Mouse (Mus musculus) lung, postnatal 36 days (tissue): ENCODE data around the gene Sept1.
A peak's percentile ranks its signal among the peaks of the same experiment; 100 is the strongest.
"Not testable (repeated sequence)": the region's sequence is repeated elsewhere in the genome, so short reads cannot be mapped to it uniquely, and the experiment has no call there.

Source experiments
- DNase-seq: peaks from one replicate; pipeline ENCODE4 v3.0.0; 2022; ENCODE audit warnings: mixed read lengths

Gene Sept1

GRCm38 (mm10) chr7:127192989-127193388 is 39.9 kb downstream of the Sept1 start:
- no peak for DNase-seq

GRCm38 (mm10) chr7:127190672-127191071 is 42.3 kb downstream of the Sept1 start:
- no peak for DNase-seq

GRCm38 (mm10) chr7:127188305-127189276 is 44.3 kb downstream of the Sept1 start:
- DNase-seq = no peak

GRCm38 (mm10) chr7:127187351-127187750 is 45.6 kb downstream of the Sept1 start:
- no peak for DNase-seq

- peak; percentile 24 for DNase-seq
Observed at GRCm38 (mm10) chr7:127185601-127186000, 47.3 kb downstream of the Sept1 start.

GRCm38 (mm10) chr7:127184720-127185119 is 48.2 kb downstream of the Sept1 start:
- no peak for DNase-seq

- peak; percentile 27 for DNase-seq
Observed at GRCm38 (mm10) chr7:127183828-127184227, 49.1 kb downstream of the Sept1 start.

GRCm38 (mm10) chr7:127183345-127183744 is 49.6 kb downstream of the Sept1 start:
- DNase-seq = no peak

- not testable (repeated sequence) for DNase-seq
Observed at GRCm38 (mm10) chr7:127181724-127182123, 51.2 kb downstream of the Sept1 start.

- DNase-seq = peak; percentile 22
Observed at GRCm38 (mm10) chr7:127180783-127181182, 52.1 kb downstream of the Sept1 start.

- DNase-seq = no peak
Observed at GRCm38 (mm10) chr7:127176937-127177336, 56.0 kb downstream of the Sept1 start.

- no peak for DNase-seq
Observed at GRCm38 (mm10) chr7:127166501-127166900, 66.4 kb downstream of the Sept1 start.

- DNase-seq = no peak
Observed at GRCm38 (mm10) chr7:127165607-127166493, 67.1 kb downstream of the Sept1 start.
